Mouse (Mus musculus): ENCODE results near the gene Myrip. TPM values are rescaled to one million over a fixed set of nuclear protein-coding genes. Genes with fewer than 3 reads are reported as not detected.
"Not testable (repeated sequence)": the region's sequence is repeated elsewhere in the genome, so short reads cannot be mapped to it uniquely, and the experiment has no call there.

The Myrip gene
- polyA plus RNA-seq, 1 experiment = 1.3 TPM

- TF ChIP-seq POLR2A (IDR thresholded peaks at IDR 0.05; ENCODE audit: low read depth, low read length) (no peak), CTCF (conservative IDR thresholded peaks at IDR 0.05; ENCODE audit: insufficient read depth, insufficient read length, low read depth, low read length) (no peak)
- H3K4me1 ChIP-seq (ENCODE audit: control insufficient read depth, insufficient read depth, low read length) = no peaks in the 10 kb centered on the region
- H3K36me3 ChIP-seq (ENCODE audit: control insufficient read depth, insufficient read depth, low read length) = no peaks in the 10 kb centered on the region
- WGBS = 85% methylated on average over 6 of the region's 6 CpGs
- no peaks in the 10 kb centered on the region for H3K27me3 ChIP-seq (replicated peaks; ENCODE audit: control insufficient read depth, insufficient read depth, low read length)
- no peak overlapping the region for H3K27ac ChIP-seq (ENCODE audit: insufficient read depth, low read depth, low read length)
- no peak overlapping the region for H3K4me3 ChIP-seq (ENCODE audit: insufficient read depth, low read depth, low read length)
- DNase-seq = no peak
Measured at GRCm38 (mm10) chr9:120372347-120372746, 71.0 kb downstream of the Myrip start.

GRCm38 (mm10) chr9:120377726-120378125 is 76.4 kb downstream of the Myrip start:
- WGBS = 21% methylated on average over 11 of the region's 11 CpGs
- Histone ChIP-seq H3K4me1 (ENCODE audit: control insufficient read depth, insufficient read depth, low read length) (no peaks in the 10 kb centered on the region), H3K4me3 (ENCODE audit: insufficient read depth, low read depth, low read length) (no peak overlapping the region), H3K27me3 (replicated peaks; ENCODE audit: control insufficient read depth, insufficient read depth, low read length) (no peaks in the 10 kb centered on the region), H3K36me3 (ENCODE audit: control insufficient read depth, insufficient read depth, low read length) (no peaks in the 10 kb centered on the region), H3K27ac (ENCODE audit: insufficient read depth, low read depth, low read length) (no peak overlapping the region)
- peak; percentile 55 for DNase-seq
- TF ChIP-seq POLR2A (IDR thresholded peaks at IDR 0.05; ENCODE audit: low read depth, low read length) = no peak
- TF ChIP-seq CTCF (conservative IDR thresholded peaks at IDR 0.05; ENCODE audit: insufficient read depth, insufficient read length, low read depth, low read length) = peak; percentile 89

GRCm38 (mm10) chr9:120395188-120395587 is 93.9 kb downstream of the Myrip start:
- no peak for DNase-seq
- Histone ChIP-seq H3K27ac (ENCODE audit: insufficient read depth, low read depth, low read length) (no peak overlapping the region), H3K36me3 (ENCODE audit: control insufficient read depth, insufficient read depth, low read length) (no peaks in the 10 kb centered on the region), H3K4me3 (ENCODE audit: insufficient read depth, low read depth, low read length) (no peak overlapping the region), H3K27me3 (replicated peaks; ENCODE audit: control insufficient read depth, insufficient read depth, low read length) (no peaks in the 10 kb centered on the region), H3K4me1 (ENCODE audit: control insufficient read depth, insufficient read depth, low read length) (no peaks in the 10 kb centered on the region)
- TF ChIP-seq POLR2A (IDR thresholded peaks at IDR 0.05; ENCODE audit: low read depth, low read length) = no peak
- no peak for TF ChIP-seq CTCF (conservative IDR thresholded peaks at IDR 0.05; ENCODE audit: insufficient read depth, insufficient read length, low read depth, low read length)
- WGBS = 32% methylated on average over 9 of the region's 9 CpGs

GRCm38 (mm10) chr9:120396579-120397185 is 95.4 kb downstream of the Myrip start:
- Histone ChIP-seq H3K27me3 (replicated peaks; ENCODE audit: control insufficient read depth, insufficient read depth, low read length) (no peaks in the 10 kb centered on the region), H3K4me3 (ENCODE audit: insufficient read depth, low read depth, low read length) (no peak overlapping the region), H3K27ac (ENCODE audit: insufficient read depth, low read depth, low read length) (no peak overlapping the region), H3K36me3 (ENCODE audit: control insufficient read depth, insufficient read depth, low read length) (no peaks in the 10 kb centered on the region), H3K4me1 (ENCODE audit: control insufficient read depth, insufficient read depth, low read length) (no peaks in the 10 kb centered on the region)
- no peak for DNase-seq
- WGBS = 85% methylated on average over 7 of the region's 7 CpGs
- TF ChIP-seq POLR2A (IDR thresholded peaks at IDR 0.05; ENCODE audit: low read depth, low read length) (no peak), CTCF (conservative IDR thresholded peaks at IDR 0.05; ENCODE audit: insufficient read depth, insufficient read length, low read depth, low read length) (no peak)

- Histone ChIP-seq H3K27ac (ENCODE audit: insufficient read depth, low read depth, low read length) (no peak overlapping the region), H3K4me1 (ENCODE audit: control insufficient read depth, insufficient read depth, low read length) (no peaks in the 10 kb centered on the region), H3K27me3 (replicated peaks; ENCODE audit: control insufficient read depth, insufficient read depth, low read length) (no peaks in the 10 kb centered on the region), H3K36me3 (ENCODE audit: control insufficient read depth, insufficient read depth, low read length) (no peaks in the 10 kb centered on the region), H3K4me3 (ENCODE audit: insufficient read depth, low read depth, low read length) (no peak overlapping the region)
- 81% methylated on average over 8 of the region's 8 CpGs for WGBS
- DNase-seq = no peak
- no peak for TF ChIP-seq CTCF (conservative IDR thresholded peaks at IDR 0.05; ENCODE audit: insufficient read depth, insufficient read length, low read depth, low read length)
- no peak for TF ChIP-seq POLR2A (IDR thresholded peaks at IDR 0.05; ENCODE audit: low read depth, low read length)
Measured at GRCm38 (mm10) chr9:120398289-120398688, 97.0 kb downstream of the Myrip start.

- WGBS = 93% methylated on average over 2 of the region's 2 CpGs
- not testable (repeated sequence) for H3K4me3 ChIP-seq (ENCODE audit: insufficient read depth, low read depth, low read length); H3K27me3 ChIP-seq (replicated peaks; ENCODE audit: control insufficient read depth, insufficient read depth, low read length); DNase-seq; H3K36me3 ChIP-seq (ENCODE audit: control insufficient read depth, insufficient read depth, low read length); H3K27ac ChIP-seq (ENCODE audit: insufficient read depth, low read depth, low read length); H3K4me1 ChIP-seq (ENCODE audit: control insufficient read depth, insufficient read depth, low read length)
- TF ChIP-seq CTCF (conservative IDR thresholded peaks at IDR 0.05; ENCODE audit: insufficient read depth, insufficient read length, low read depth, low read length) = peak; percentile 26
Measured at GRCm38 (mm10) chr9:120399537-120399936, 98.2 kb downstream of the Myrip start.

GRCm38 (mm10) chr9:120402368-120402767 is 101.1 kb downstream of the Myrip start:
- TF ChIP-seq CTCF (conservative IDR thresholded peaks at IDR 0.05; ENCODE audit: insufficient read depth, insufficient read length, low read depth, low read length) (no peak), POLR2A (IDR thresholded peaks at IDR 0.05; ENCODE audit: low read depth, low read length) (no peak)
- no peaks in the 10 kb centered on the region for H3K36me3 ChIP-seq (ENCODE audit: control insufficient read depth, insufficient read depth, low read length)
- 77% methylated on average over 3 of the region's 3 CpGs for WGBS
- DNase-seq = no peak
- H3K27me3 ChIP-seq (replicated peaks; ENCODE audit: control insufficient read depth, insufficient read depth, low read length) = no peaks in the 10 kb centered on the region
- no peak overlapping the region for H3K4me3 ChIP-seq (ENCODE audit: insufficient read depth, low read depth, low read length)
- no peak overlapping the region for H3K27ac ChIP-seq (ENCODE audit: insufficient read depth, low read depth, low read length)
- H3K4me1 ChIP-seq (ENCODE audit: control insufficient read depth, insufficient read depth, low read length) = no peaks in the 10 kb centered on the region
